13 mouse cellular contexts compared by ENCODE assay signal in the genomic region with DNA sequence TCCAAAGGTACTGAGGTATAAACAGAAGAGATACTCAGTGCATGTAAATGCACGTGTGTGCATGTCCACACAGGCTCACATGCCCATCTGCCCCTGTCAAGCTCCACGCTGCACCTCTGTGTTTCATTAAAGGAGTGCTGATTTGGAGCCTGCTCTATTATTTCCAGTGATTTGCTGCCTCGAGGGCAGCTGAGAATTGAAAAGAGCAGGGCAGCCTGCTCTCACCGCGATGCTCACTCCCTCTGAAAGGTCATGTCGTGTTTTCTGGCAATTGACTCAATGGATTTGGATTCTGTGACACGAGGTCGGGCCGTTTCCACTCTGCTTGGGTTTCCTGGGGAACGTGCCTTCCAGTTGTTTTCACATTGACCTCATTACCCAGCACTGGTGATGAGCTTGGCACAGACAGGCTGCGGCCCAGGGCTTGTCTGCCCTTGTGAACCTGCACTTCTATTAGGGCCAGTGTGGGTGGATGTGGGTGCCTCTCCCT.
DNase-seq lines count a peak whose midpoint lies in the region; ATAC-seq lines count a peak whose summit lies in the region.
"Had no signal": no experiment of that assay in that cellular context is flagged by ENCODE, and none has a peak within 500 bp of the region (broad histone marks: within the 10 kb centered on the region; RNA-seq: fewer than 3 reads in every experiment).

No protein-coding gene starts in this region.

- H3K4me2 ChIP-seq in heart, embryonic 12.5 days = no peak overlapping the region
- no peak overlapping the region for H3K4me2 ChIP-seq in forebrain, embryonic 13.5 days
- H3K4me2 ChIP-seq: heart, embryonic 13.5 days had no signal

- no peaks in the 10 kb centered on the region for H3K9me3 ChIP-seq in heart, embryonic 12.5 days (replicated peaks)
- no peaks in the 10 kb centered on the region for H3K9me3 ChIP-seq in forebrain, embryonic 13.5 days (replicated peaks)
- no peaks in the 10 kb centered on the region for H3K9me3 ChIP-seq in limb, embryonic 10.5 days (replicated peaks)
- H3K9me3 ChIP-seq: heart, embryonic 13.5 days had no signal

- DNase-seq in heart, adult 11 months = peak; percentile 66
- DNase-seq in limb, embryonic 10.5 days (ENCODE audit: low spot score) = peak; percentile 36
- DNase-seq in retina, adult 2 months (ENCODE audit: low read depth, low spot score) = peak; percentile 25
- DNase-seq in urinary bladder, adult 18-20 months (ENCODE audit: low spot score in 2 of 2) = no peak
- DNase-seq in layer of hippocampus, postnatal 10 days (ENCODE audit: low spot score in 2 of 2) = no peak
- no peak for DNase-seq in T-cell, adult 2 months (ENCODE audit: low spot score)
- DNase-seq: B cell, adult 2 months; liver; lung, postnatal 4 days had no signal

- H3K9ac ChIP-seq in heart, embryonic 12.5 days = no peak overlapping the region
- no peak overlapping the region; the same call in 1 of the 2 replicates for H3K9ac ChIP-seq in forebrain, embryonic 13.5 days
- H3K9ac ChIP-seq: heart, embryonic 13.5 days had no signal

- H3K27me3 ChIP-seq in heart, embryonic 12.5 days (replicated peaks) = 0 out of 2 replicates have a peak, but pooled peaks cover 3% of the 10 kb centered on the region
- no peaks in the 10 kb centered on the region for H3K27me3 ChIP-seq in forebrain, embryonic 13.5 days
- H3K27me3 ChIP-seq in limb, embryonic 10.5 days (ENCODE audit: low read depth, poor library complexity, severe bottlenecking) = peaks cover 24% of the 10 kb centered on the region; the same call in 1 of the 2 replicates
- H3K27me3 ChIP-seq: heart, embryonic 13.5 days had no signal

- 71% methylated on average over 11 of the region's 11 CpGs for WGBS in heart, embryonic 12.5 days
- WGBS in forebrain, embryonic 13.5 days = 13% methylated on average over 11 of the region's 11 CpGs
- WGBS in limb, embryonic 10.5 days = 31% methylated on average over 11 of the region's 11 CpGs

- no peak overlapping the region for H3K27ac ChIP-seq in heart, embryonic 12.5 days (ENCODE audit: poor library complexity, severe bottlenecking)
- H3K27ac ChIP-seq in forebrain, embryonic 13.5 days = no peak overlapping the region
- peak overlapping the region; percentile 53 for H3K27ac ChIP-seq in limb, embryonic 10.5 days
- H3K27ac ChIP-seq: heart, embryonic 13.5 days had no signal

- no peaks in the 10 kb centered on the region for H3K36me3 ChIP-seq in heart, embryonic 12.5 days
- H3K36me3 ChIP-seq in forebrain, embryonic 13.5 days (ENCODE audit: poor library complexity, severe bottlenecking) = no peaks in the 10 kb centered on the region
- H3K36me3 ChIP-seq in limb, embryonic 10.5 days = no peaks in the 10 kb centered on the region
- H3K36me3 ChIP-seq: heart, embryonic 13.5 days had no signal

- no peak for ATAC-seq in heart, embryonic 12.5 days (ENCODE audit: insufficient number of reproducible peaks, low FRiP score)
- ATAC-seq in forebrain, embryonic 13.5 days = peak; percentile 66
- ATAC-seq: intestine, embryonic 16.5 days had no signal

- no peak overlapping the region for H3K4me3 ChIP-seq in heart, embryonic 12.5 days
- H3K4me3 ChIP-seq in forebrain, embryonic 13.5 days = no peak overlapping the region
- no peak overlapping the region for H3K4me3 ChIP-seq in limb, embryonic 10.5 days
- H3K4me3 ChIP-seq: heart, embryonic 13.5 days had no signal

- no peaks in the 10 kb centered on the region for H3K4me1 ChIP-seq in heart, embryonic 12.5 days (replicated peaks)
- peaks cover 12% of the 10 kb centered on the region for H3K4me1 ChIP-seq in forebrain, embryonic 13.5 days
- peaks cover 45% of the 10 kb centered on the region for H3K4me1 ChIP-seq in limb, embryonic 10.5 days

Comparison
In these comparisons a context has a peak if more than half of its experiments do, and no peak if none do; other contexts are left out.
1. DNase-seq: peak in heart, adult 11 months (single experiment), limb, embryonic 10.5 days (single experiment) and retina, adult 2 months (single experiment); none in urinary bladder, adult 18-20 months (0 of 2), layer of hippocampus, postnatal 10 days (0 of 2) and T-cell, adult 2 months (single experiment).